Mouse (Mus musculus) cortical plate, adult 2 months (tissue): ENCODE results near the gene Slc3a1.

Source experiments
- CTCF ChIP-seq: fragments of 200-500 bp; IDR thresholded peaks from 2 replicates; pipeline ENCODE4 v1.5.1; 2011; ENCODE audit warnings: mild to moderate bottlenecking, control low read depth, low read length; ENCODE audit not compliant: insufficient read depth; ENCODE audit errors: extremely low read depth
- POLR2A ChIP-seq: fragments of 200-500 bp; IDR thresholded peaks from 2 replicates; pipeline ENCODE4 v1.6.1; 2011; ENCODE audit warnings: mild to moderate bottlenecking, low read length, control low read depth; ENCODE audit not compliant: insufficient read depth; ENCODE audit errors: extremely low read depth

GRCm38 (mm10) chr17:85100232-85100631, 72.1 kb downstream of the Slc3a1 start:
- TF ChIP-seq CTCF = no peak
- TF ChIP-seq POLR2A = no peak
